Mouse (Mus musculus) layer of hippocampus, adult 18-20 months (tissue): ENCODE data around the gene Muc2. TPM values are rescaled to one million over a fixed set of nuclear protein-coding genes. Genes with fewer than 3 reads are reported as not detected.
A peak's percentile ranks its signal among the peaks of the same experiment; 100 is the strongest.

Source experiments
- DNase-seq, 2 experiments: peaks; one replicate each; pipeline ENCODE4 v3.0.0; 2022; ENCODE audit warnings: low spot score in 2 of 2
- total RNA-seq, 2 experiments: library from RNA; stranded (reverse); gene quantifications; 2 replicates each; pipeline ENCODE4 v1.2.3; 2021

Gene Muc2
- total RNA-seq, 2 experiments from 2014 or later, result not detected

GRCm38 (mm10) chr7:141758291-141758690 lies 68.2 kb downstream of the Muc2 start:
- DNase-seq, result no peak

DNA sequence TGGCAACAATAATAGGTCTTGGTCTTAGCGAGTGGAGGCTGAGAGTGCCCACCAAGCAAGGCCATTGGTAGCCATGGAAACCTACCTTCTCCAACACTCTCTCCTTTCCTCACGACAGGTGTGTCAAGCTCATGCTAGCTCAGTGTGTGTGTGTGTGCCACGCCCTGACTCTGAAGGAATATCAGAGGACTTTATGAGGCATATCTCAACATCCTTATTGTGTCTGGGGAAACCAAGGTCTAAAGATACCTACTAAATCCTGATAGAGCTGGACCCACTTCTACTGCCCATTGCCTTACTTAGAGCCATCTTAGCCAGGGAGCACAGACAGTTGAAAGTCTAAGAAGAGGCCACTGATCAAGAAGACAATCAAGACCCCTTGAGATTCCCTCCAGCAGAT lies 80.4 kb downstream of the Muc2 start:
- no peak for DNase-seq

- no peak for DNase-seq
Measured at GRCm38 (mm10) chr7:141770988-141771387, 80.8 kb downstream of the Muc2 start.

DNA sequence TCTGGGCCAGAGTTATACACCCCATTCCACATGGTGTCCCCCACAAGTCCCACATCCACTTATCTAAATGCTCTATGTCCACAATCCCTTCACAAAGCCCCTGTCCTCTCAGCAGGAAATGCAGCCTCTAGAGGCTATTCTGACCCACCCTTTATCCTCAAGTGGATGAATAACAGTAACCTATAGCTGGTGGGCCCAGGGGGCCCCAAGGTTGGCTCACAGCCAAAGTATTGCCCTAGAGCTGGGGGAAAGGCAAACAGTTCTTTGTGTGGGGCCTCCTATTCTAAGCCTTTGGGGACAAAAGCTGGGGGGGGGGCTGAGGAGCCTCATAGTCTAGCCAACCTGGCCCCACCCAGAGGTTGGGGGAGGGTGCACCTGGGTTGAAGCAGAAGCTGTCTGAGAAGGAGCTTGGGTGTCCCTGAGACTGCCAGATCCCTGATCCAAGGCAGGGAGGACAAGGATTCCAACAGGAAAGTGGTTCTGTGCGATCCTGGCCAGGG lies 82.0 kb downstream of the Muc2 start:
- no peak for DNase-seq

DNA sequence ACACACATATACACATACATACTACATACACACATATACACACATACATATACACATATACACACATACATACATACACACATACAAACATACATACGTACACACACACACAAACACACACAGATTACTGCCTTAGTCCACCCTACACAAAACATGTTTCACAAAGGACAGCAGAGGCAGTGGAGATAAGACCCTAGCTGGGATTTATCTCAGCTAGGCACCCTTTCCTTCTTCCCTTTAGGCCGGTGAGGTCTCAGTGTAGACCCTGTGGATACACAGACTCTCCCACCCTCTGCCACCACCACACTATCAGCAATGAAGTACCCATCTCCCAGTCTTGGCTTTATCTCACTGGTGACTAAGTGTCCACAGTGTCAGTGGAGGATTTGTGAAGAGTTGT lies 84.7 kb downstream of the Muc2 start:
- no peak for DNase-seq

GRCm38 (mm10) chr7:141776199-141776598 lies 86.1 kb downstream of the Muc2 start:
- no peak for DNase-seq

DNA sequence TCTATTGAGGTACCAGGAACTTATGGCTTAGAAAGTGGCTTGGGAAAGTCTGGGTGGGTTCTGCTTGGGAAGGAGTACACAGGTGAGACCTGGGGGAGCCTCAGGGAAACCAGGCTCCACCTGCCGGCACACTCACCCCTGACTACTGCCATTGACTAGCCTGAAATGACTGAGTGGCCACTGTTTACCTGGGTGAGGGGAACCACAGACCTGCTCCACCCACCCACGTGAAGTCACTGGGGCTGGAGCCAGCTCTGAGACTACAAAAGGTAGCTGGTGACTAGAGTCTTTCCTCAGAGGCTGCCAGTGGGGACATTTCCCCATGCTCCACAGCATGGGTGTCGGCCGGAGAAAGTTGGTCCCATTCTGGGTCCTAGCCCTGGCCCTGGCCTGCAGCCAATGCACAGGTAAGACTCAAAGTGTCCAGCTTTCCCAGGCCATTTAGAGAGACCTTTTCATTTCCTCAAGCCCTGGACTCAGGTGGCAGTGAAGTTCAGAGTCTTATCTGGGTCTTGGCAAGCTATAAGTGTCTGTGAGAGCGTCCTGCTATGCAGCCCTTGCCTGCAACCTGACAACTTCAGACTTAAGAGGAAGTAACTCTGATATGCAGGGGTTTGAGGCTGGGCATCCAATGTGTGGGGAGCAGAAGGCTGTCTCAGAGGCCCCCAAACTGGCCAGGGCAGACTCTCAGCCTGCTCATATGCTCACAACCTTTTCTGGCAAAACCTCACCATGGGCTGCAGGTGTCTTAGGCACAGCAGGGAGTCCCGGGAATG lies 98.7 kb downstream of the Muc2 start, which contains the start of gene Muc5ac:
TSS of gene Muc5ac (plus strand) at position 296 of the 776 bp plus-strand sequence.
- DNase-seq, result no peak

DNA sequence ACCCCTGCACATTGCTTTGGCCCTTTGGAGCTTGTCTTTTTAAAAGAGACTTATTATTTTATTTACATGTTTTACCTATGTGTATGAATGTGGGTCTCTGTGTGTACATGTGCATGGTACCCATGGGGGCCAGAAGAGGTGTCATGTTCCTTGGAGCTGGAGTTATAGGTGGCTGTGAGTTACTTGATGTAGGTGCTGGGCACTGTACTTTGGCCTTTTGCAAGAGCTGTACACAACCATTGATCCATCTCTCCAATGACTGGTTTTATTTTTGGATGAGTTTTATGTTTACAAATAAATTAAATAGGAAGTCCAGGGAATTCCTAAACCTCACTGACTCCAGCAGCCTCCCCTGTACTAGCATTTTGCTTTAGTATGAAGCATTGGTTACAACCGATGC lies 104.1 kb downstream of the Muc2 start:
- no peak for DNase-seq

DNA sequence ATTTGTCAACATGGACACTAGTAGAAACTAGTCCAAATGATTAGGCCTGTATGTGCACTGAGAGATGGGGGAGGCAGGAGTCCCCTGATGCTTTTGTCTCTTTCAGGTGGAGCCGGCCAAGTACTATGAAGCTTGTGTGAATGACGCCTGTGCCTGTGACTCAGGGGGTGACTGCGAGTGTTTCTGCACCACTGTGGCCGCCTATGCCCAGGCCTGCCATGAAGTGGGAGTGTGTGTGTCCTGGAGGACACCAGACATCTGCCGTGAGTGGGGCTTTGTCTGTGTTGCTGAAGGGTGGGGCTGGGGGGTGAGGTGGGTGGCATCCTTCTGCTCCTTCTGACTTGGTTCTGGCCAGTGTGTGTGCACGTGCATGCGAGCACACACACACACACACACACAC lies 113.1 kb downstream of the Muc2 start:
- DNase-seq, result peak in 1 of 2 experiments; percentile 7

Other genes starting within 250 kb of the Muc2 start
- gene Pidd1, start 246.3 kb upstream of the Muc2 start, total RNA-seq, result 1 to 10 TPM in 1 of 2 experiments, under 1 TPM in 1; 0.69 to 1.1 TPM
- gene Rplp2, start 243.0 kb upstream of the Muc2 start, total RNA-seq, result 100 to 1,000 TPM; 557 to 573 TPM
- 10 to 100 TPM; 29.9 to 35.6 TPM for gene Pnpla2, start 235.1 kb upstream of the Muc2 start, total RNA-seq
- gene Cracr2b, start 229.2 kb upstream of the Muc2 start, total RNA-seq, result 1 to 10 TPM; 3.3 TPM
- 10 to 100 TPM; 24.2 to 26.0 TPM for gene Cd151, start 222.9 kb upstream of the Muc2 start, total RNA-seq
- gene Polr2l, start 215.2 kb upstream of the Muc2 start, total RNA-seq, result 10 to 100 TPM; 39.2 to 42.8 TPM
- 10 to 100 TPM; 11.3 to 11.7 TPM for gene Tspan4, start 215.1 kb upstream of the Muc2 start, total RNA-seq
- gene Chid1, start 150.5 kb upstream of the Muc2 start, total RNA-seq, result 10 to 100 TPM; 72.6 to 76.2 TPM
- 100 to 1,000 TPM; 233 to 238 TPM for gene Ap2a2, start 128.2 kb upstream of the Muc2 start, total RNA-seq
- not detected for gene Muc6, start 35.0 kb upstream of the Muc2 start, total RNA-seq
- gene Muc5ac, start 98.6 kb downstream of the Muc2 start, total RNA-seq, result not detected
- gene Muc5b, start 148.7 kb downstream of the Muc2 start, total RNA-seq, result not detected
- 100 to 1,000 TPM; 118 to 120 TPM for gene Tollip, start 228.2 kb downstream of the Muc2 start, total RNA-seq